Mouse (Mus musculus): Measurements from ENCODE around the gene Ahrr. TPM values are rescaled to one million over a fixed set of nuclear protein-coding genes. Genes with fewer than 3 reads are reported as not detected.

The Ahrr gene
- polyA plus RNA-seq, 1 experiment from 2014 or later: 0.36 TPM

DNA sequence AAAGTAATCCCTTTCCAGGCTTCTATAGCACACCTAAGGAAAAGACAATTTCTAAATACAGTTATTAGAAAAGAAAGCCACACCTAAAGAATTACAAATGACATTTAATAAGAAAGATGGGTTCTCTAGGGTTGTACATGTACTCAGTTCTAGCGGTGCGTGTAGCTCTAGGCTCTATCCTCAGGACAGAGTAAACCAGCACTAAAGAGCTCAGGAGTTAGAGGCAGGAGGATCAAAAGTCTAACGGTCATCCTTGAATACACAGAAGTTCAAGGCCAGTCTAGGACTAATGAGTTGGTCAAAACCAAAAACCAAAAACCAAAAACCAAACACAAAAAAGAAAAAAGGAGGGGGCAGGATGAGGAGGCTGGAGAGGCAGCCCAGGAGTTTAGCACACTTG, 22.5 kb upstream of the Ahrr start:
- ATAC-seq: no peak
- no peak overlapping the region for H3K4me2 ChIP-seq (ENCODE audit: low read depth, low read length)
- H3K4me1 ChIP-seq (ENCODE audit: insufficient read depth): peaks cover 14% of the 10 kb centered on the region
- H3K36me3 ChIP-seq (replicated peaks; ENCODE audit: insufficient read depth, low read length): peaks cover 19% of the 10 kb centered on the region
- 84% methylated on average over 3 of the region's 3 CpGs for WGBS (ENCODE audit: insufficient replicate concordance)
- no peak overlapping the region for H3K27ac ChIP-seq (ENCODE audit: low read depth)
- DNase-seq: no peak
- TF ChIP-seq EP300 (IDR thresholded peaks at IDR 0.05; ENCODE audit: low read depth) (no peak), CTCF (IDR thresholded peaks at IDR 0.05; ENCODE audit: low read depth) (no peak)
- H3K4me3 ChIP-seq (ENCODE audit: low read depth, low read length): no peak overlapping the region
- H3K9ac ChIP-seq (replicated peaks): no peak overlapping the region
- H3K27me3 ChIP-seq (ENCODE audit: insufficient read depth, low read length): no peaks in the 10 kb centered on the region
- H3K9me3 ChIP-seq (ENCODE audit: low read length): no peaks in the 10 kb centered on the region

GRCm38 (mm10) chr13:74305780-74306179, 13.6 kb upstream of the Ahrr start:
- no peak overlapping the region for H3K4me2 ChIP-seq (ENCODE audit: low read depth, low read length)
- no peaks in the 10 kb centered on the region for H3K9me3 ChIP-seq (ENCODE audit: low read length)
- H3K9ac ChIP-seq (replicated peaks): no peak overlapping the region
- no peak for DNase-seq
- no peaks in the 10 kb centered on the region for H3K27me3 ChIP-seq (ENCODE audit: insufficient read depth, low read length)
- peaks cover 58% of the 10 kb centered on the region for H3K36me3 ChIP-seq (replicated peaks; ENCODE audit: insufficient read depth, low read length)
- TF ChIP-seq CTCF (IDR thresholded peaks at IDR 0.05; ENCODE audit: low read depth) (no peak), EP300 (IDR thresholded peaks at IDR 0.05; ENCODE audit: low read depth) (no peak)
- no peak overlapping the region for H3K27ac ChIP-seq (ENCODE audit: low read depth)
- H3K4me3 ChIP-seq (ENCODE audit: low read depth, low read length): no peak overlapping the region
- no peaks in the 10 kb centered on the region for H3K4me1 ChIP-seq (ENCODE audit: insufficient read depth)
- no peak for ATAC-seq
- WGBS (ENCODE audit: insufficient replicate concordance): 88% methylated on average over 1 of the region's 1 CpGs

DNA sequence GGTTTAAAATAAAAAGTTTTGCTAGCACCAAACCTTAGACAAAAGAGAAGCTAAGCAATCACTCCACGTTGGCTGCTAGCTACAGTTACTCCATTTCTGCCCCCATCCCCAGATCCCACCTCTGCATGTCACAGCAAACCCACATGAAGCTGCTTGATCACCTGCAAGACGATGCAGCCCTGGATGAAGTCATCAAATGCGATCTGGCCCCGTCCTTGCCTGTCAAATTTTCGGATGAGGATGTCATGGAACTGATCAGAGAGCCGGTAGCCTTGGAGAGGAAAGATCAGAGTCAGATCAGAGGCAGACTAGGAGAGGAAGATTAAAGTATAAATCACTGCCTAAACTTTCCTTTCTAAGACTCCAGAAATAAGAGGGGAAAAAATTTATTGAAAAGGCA, 13.2 kb upstream of the Ahrr start:
- DNase-seq (no peak), ATAC-seq (no peak)
- Histone ChIP-seq H3K9me3 (ENCODE audit: low read length) (no peaks in the 10 kb centered on the region), H3K27me3 (ENCODE audit: insufficient read depth, low read length) (no peaks in the 10 kb centered on the region), H3K4me3 (ENCODE audit: low read depth, low read length) (no peak overlapping the region), H3K9ac (replicated peaks) (no peak overlapping the region), H3K27ac (ENCODE audit: low read depth) (no peak overlapping the region), H3K4me2 (ENCODE audit: low read depth, low read length) (no peak overlapping the region), H3K4me1 (ENCODE audit: insufficient read depth) (no peaks in the 10 kb centered on the region), H3K36me3 (replicated peaks; ENCODE audit: insufficient read depth, low read length) (peaks cover 54% of the 10 kb centered on the region)
- WGBS (ENCODE audit: insufficient replicate concordance): 82% methylated on average over 6 of the region's 6 CpGs
- TF ChIP-seq EP300 (IDR thresholded peaks at IDR 0.05; ENCODE audit: low read depth) (no peak), CTCF (IDR thresholded peaks at IDR 0.05; ENCODE audit: low read depth) (no peak)

DNA sequence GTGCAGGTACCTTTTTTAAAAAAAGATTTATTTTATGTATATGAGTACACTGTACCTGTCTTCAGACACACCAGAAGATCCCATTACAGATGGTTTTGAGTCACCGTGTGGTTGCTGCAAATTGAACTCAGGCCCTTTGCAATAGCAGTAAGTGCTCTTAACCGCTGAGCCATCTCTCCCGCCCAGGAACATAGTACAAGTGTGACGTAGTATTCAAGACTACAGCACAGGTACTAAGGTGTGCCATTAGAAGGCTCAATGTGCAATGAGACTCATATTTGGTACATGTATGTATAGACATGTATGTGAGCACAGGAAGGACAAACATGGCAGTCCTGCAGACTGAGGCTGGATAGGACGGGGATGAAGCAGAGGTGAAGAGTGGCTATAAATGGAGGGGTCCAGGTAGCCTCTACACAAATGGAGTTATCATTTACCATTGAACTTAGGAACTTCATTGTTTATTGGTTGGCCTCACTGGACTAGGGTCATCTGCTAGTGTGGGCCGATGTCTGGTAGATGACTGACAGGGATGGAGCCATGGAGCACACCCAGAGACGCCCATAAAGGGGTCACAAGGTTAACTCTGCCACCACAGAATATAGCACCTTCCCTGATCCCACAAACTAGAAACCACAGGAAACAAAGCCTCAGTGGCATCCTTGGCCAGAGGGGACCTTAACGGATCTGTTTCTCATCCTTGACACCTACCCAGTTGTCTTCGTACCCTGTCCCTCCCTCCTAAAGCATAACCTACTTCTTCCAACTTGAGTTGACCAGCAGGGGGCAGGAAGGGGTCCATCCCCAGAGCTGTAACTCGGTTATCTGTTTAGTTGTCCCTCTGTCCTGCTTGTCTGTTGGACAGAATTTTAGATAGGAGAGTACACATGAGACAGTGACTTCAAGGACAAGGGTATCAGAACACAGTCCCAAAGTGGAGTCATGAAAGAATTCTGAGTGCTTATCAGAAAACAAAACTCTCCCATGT, 10.2 kb upstream of the Ahrr start:
- Histone ChIP-seq H3K9ac (replicated peaks) (no peak overlapping the region), H3K4me1 (ENCODE audit: insufficient read depth) (no peaks in the 10 kb centered on the region), H3K4me3 (ENCODE audit: low read depth, low read length) (no peak overlapping the region), H3K9me3 (ENCODE audit: low read length) (no peaks in the 10 kb centered on the region), H3K4me2 (ENCODE audit: low read depth, low read length) (no peak overlapping the region), H3K36me3 (replicated peaks; ENCODE audit: insufficient read depth, low read length) (peaks cover 27% of the 10 kb centered on the region), H3K27ac (ENCODE audit: low read depth) (no peak overlapping the region), H3K27me3 (ENCODE audit: insufficient read depth, low read length) (no peaks in the 10 kb centered on the region)
- no peak for ATAC-seq
- WGBS (ENCODE audit: insufficient replicate concordance): 79% methylated on average over 10 of the region's 10 CpGs
- TF ChIP-seq CTCF (IDR thresholded peaks at IDR 0.05; ENCODE audit: low read depth) (peak; percentile 54), EP300 (IDR thresholded peaks at IDR 0.05; ENCODE audit: low read depth) (no peak)
- DNase-seq: no peak

DNA sequence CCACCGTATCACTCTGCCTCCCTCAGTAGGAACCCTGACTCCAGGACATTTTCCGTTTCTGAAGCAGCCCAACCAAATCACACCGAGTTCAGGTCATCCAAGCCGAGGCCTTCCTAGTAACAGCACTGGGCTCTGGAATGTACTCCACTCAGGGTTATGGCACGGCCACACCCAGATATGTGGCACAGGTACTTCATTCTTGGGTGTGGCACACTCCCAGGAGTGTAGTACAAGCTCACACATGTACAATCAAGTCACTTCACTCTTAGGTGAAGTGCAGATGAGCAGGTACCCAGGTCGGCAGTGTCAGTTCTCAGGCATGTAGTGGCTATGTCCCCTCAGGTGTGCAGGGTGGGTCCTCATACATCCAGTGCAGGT, 9.5 kb upstream of the Ahrr start:
- no peak overlapping the region for H3K4me2 ChIP-seq (ENCODE audit: low read depth, low read length)
- 63% methylated on average over 6 of the region's 6 CpGs for WGBS (ENCODE audit: insufficient replicate concordance)
- H3K27ac ChIP-seq (ENCODE audit: low read depth): no peak overlapping the region
- H3K9me3 ChIP-seq (ENCODE audit: low read length): no peaks in the 10 kb centered on the region
- no peaks in the 10 kb centered on the region for H3K27me3 ChIP-seq (ENCODE audit: insufficient read depth, low read length)
- no peaks in the 10 kb centered on the region for H3K4me1 ChIP-seq (ENCODE audit: insufficient read depth)
- ATAC-seq (no peak), DNase-seq (no peak)
- H3K4me3 ChIP-seq (ENCODE audit: low read depth, low read length): no peak overlapping the region
- TF ChIP-seq CTCF (IDR thresholded peaks at IDR 0.05; ENCODE audit: low read depth) (no peak), EP300 (IDR thresholded peaks at IDR 0.05; ENCODE audit: low read depth) (no peak)
- H3K36me3 ChIP-seq (replicated peaks; ENCODE audit: insufficient read depth, low read length): peaks cover 23% of the 10 kb centered on the region
- no peak overlapping the region for H3K9ac ChIP-seq (replicated peaks)

DNA sequence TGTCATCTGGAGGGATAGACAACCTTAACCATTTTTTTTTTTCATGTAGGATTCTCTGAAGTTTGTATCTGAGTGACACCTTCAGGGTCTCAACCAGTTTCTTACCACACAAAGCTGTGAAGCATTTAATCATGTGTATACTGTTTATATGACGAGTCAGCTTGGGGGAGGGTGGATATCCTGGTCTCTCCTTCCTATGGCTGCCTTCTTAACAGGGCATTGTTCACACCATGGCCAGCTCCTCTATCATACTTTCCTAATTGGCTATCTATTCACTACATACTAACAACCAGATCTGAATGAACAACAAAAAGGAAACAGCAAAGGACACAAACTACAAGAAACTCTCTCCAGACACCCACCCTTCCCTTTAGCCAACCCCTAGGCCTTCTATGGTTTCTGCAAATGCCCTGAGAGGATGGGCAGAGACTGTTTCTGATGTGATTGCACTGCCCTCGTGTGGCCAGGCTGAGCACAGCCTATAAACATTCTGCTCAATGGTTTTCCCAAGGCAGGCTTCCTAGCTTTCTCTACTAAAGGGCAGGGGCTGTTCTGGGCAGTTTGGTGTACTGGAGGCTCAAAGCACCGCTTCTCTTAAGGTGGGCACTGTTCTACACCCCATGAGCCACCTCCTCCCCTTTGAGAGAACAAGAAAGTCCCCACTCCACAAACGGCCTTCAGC, 8.9 kb upstream of the Ahrr start:
- Histone ChIP-seq H3K9ac (replicated peaks) (no peak overlapping the region), H3K36me3 (replicated peaks; ENCODE audit: insufficient read depth, low read length) (peaks cover 21% of the 10 kb centered on the region), H3K27me3 (ENCODE audit: insufficient read depth, low read length) (no peaks in the 10 kb centered on the region), H3K4me2 (ENCODE audit: low read depth, low read length) (no peak overlapping the region), H3K4me3 (ENCODE audit: low read depth, low read length) (no peak overlapping the region), H3K27ac (ENCODE audit: low read depth) (no peak overlapping the region), H3K9me3 (ENCODE audit: low read length) (no peaks in the 10 kb centered on the region), H3K4me1 (ENCODE audit: insufficient read depth) (no peaks in the 10 kb centered on the region)
- peak; percentile 91 for TF ChIP-seq CTCF (IDR thresholded peaks at IDR 0.05; ENCODE audit: low read depth)
- TF ChIP-seq EP300 (IDR thresholded peaks at IDR 0.05; ENCODE audit: low read depth): no peak
- 35% methylated on average over 4 of the region's 4 CpGs for WGBS (ENCODE audit: insufficient replicate concordance)
- ATAC-seq: peak; percentile 65
- peak; percentile 75 for DNase-seq
